Mouse (Mus musculus): ENCODE data around the gene Ttc32. TPM values are rescaled to one million over a fixed set of nuclear protein-coding genes. Genes with fewer than 3 reads are reported as not detected.

Gene Ttc32
- total and polyA plus RNA-seq, 3 experiments: 11.5 to 28.8 (median 11.7) TPM

DNA sequence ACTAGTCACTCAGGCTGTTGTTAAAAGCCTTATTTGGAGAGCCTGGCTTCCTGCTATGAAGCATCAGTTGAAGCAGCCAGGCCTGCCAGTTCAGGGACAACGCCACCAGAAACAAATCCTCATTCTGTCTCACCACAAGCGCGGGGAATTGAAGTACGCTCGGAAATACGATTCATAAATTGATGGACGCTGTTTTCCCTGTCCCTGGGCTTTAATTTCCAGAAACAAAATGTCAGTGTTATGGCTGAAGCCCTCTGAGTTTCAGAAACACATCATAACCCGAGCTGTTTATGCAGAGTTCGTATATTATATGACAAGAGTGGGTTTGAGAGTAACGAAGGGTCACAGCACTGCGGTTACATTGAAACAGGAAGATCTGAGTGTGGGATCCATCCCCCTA, 25.5 kb downstream of the Ttc32 start:
- dilution Hi-C loops (cut with MboI; ENCODE audit: extremely low pct_ligation_motif_present, extremely low pct_unique_long_range_greater_than_20kb, low sequenced_read_pairs) (no loop called here), in situ Hi-C loops (cut with MboI; ENCODE audit: low pct_ligation_motif_present, low pct_unique_long_range_greater_than_20kb, low sequenced_read_pairs) (no loop called here)
- peaks cover 2 to 18% of the 10 kb centered on the region in 2 experiments; a peak in 2 of 4 replicates for H3K4me1 ChIP-seq (ENCODE audit: control insufficient read depth in 1 of 2, insufficient read depth in 2 of 2)
- H3K4me3 ChIP-seq (replicated peaks in 1 of 3; ENCODE audit: low read depth in 2 of 3, low read length in 2 of 3, poor library complexity in 1 of 3): no peak overlapping the region
- H3K27me3 ChIP-seq (replicated peaks): no peaks in the 10 kb centered on the region
- no peaks in the 10 kb centered on the region for H3K79me2 ChIP-seq (replicated peaks; ENCODE audit: control insufficient read depth, extremely low read depth, insufficient read depth, poor library complexity, severe bottlenecking)
- H3K27ac ChIP-seq (ENCODE audit: insufficient read depth, low read depth): no peak overlapping the region
- no peak overlapping the region for H3K9ac ChIP-seq (ENCODE audit: insufficient read depth, low read depth)
- no peak overlapping the region for H3K4me2 ChIP-seq (ENCODE audit: insufficient read depth, low read depth, poor library complexity, severe bottlenecking)
- no peak for DNase-seq (ENCODE audit: extremely low read depth)
- no peaks in the 10 kb centered on the region for H3K9me3 ChIP-seq (replicated peaks; ENCODE audit: low read length)
- TF ChIP-seq SMC3 (IDR thresholded peaks at IDR 0.05; ENCODE audit: low read depth, low read length) (no peak), ELF1 (IDR thresholded peaks at IDR 0.05; ENCODE audit: low read depth, low read length) (no peak), MXI1 (IDR thresholded peaks at IDR 0.05; ENCODE audit: low read depth, low read length) (no peak), POLR2A (IDR thresholded peaks at IDR 0.05; ENCODE audit: low read depth, low read length) (no peak), MEF2A (IDR thresholded peaks at IDR 0.05; ENCODE audit: borderline replicate concordance, low read depth, low read length) (no peak), USF2 (conservative IDR thresholded peaks at IDR 0.05; ENCODE audit: low read depth, low read length) (no peak), PAX5 (IDR thresholded peaks at IDR 0.05; ENCODE audit: low read length) (no peak), NRF1 (IDR thresholded peaks at IDR 0.05; ENCODE audit: low read depth, low read length) (no peak), NELFE (IDR thresholded peaks at IDR 0.05; ENCODE audit: low read depth, low read length) (no peak), CHD2 (IDR thresholded peaks at IDR 0.05; ENCODE audit: low read length) (no peak), JUND (conservative IDR thresholded peaks at IDR 0.05; ENCODE audit: low read depth, low read length) (no peak), E2F4 (IDR thresholded peaks at IDR 0.05; ENCODE audit: insufficient replicate concordance, low read depth, low read length) (no peak), GABPA (IDR thresholded peaks at IDR 0.05; ENCODE audit: insufficient replicate concordance, low read depth, low read length) (no peak), SIN3A (IDR thresholded peaks at IDR 0.05; ENCODE audit: low read length) (no peak), ZNF384 (IDR thresholded peaks at IDR 0.05; ENCODE audit: low read depth, low read length) (no peak), BHLHE40 (IDR thresholded peaks at IDR 0.05; ENCODE audit: low read depth, low read length) (no peak), ETS1 (conservative IDR thresholded peaks at IDR 0.05; ENCODE audit: low read depth, low read length) (no peak), ZC3H11A (IDR thresholded peaks at IDR 0.05; ENCODE audit: low read depth, low read length) (no peak)
- no peaks in the 10 kb centered on the region for H3K36me3 ChIP-seq (replicated peaks in 1 of 2; ENCODE audit: control insufficient read depth in 1 of 2, insufficient read depth in 1 of 2, low read length in 1 of 2)

- no peak overlapping the region for H3K27ac ChIP-seq (ENCODE audit: insufficient read depth, low read depth)
- no peaks in the 10 kb centered on the region for H3K79me2 ChIP-seq (replicated peaks; ENCODE audit: control insufficient read depth, extremely low read depth, insufficient read depth, poor library complexity, severe bottlenecking)
- no peaks in the 10 kb centered on the region for H3K36me3 ChIP-seq (replicated peaks in 1 of 2; ENCODE audit: control insufficient read depth in 1 of 2, insufficient read depth in 1 of 2, low read length in 1 of 2)
- TF ChIP-seq HCFC1 (IDR thresholded peaks at IDR 0.05; ENCODE audit: low read depth, low read length) (no peak), CHD2 (IDR thresholded peaks at IDR 0.05; ENCODE audit: low read length) (no peak), RAD21 (IDR thresholded peaks at IDR 0.05; ENCODE audit: low read depth, low read length) (no peak), CTCF (conservative IDR thresholded peaks at IDR 0.05 in 1 of 2, IDR thresholded peaks at IDR 0.05 in 1 of 2; ENCODE audit: low read depth in 2 of 2, low read length in 2 of 2) (no peak), USF1 (IDR thresholded peaks at IDR 0.05; ENCODE audit: low read depth, low read length) (no peak), JUND (conservative IDR thresholded peaks at IDR 0.05; ENCODE audit: low read depth, low read length) (no peak), E2F4 (IDR thresholded peaks at IDR 0.05; ENCODE audit: insufficient replicate concordance, low read depth, low read length) (no peak), PAX5 (IDR thresholded peaks at IDR 0.05; ENCODE audit: low read length) (no peak), MXI1 (IDR thresholded peaks at IDR 0.05; ENCODE audit: low read depth, low read length) (no peak), RCOR1 (conservative IDR thresholded peaks at IDR 0.05; ENCODE audit: low read depth, low read length) (no peak), JUN (IDR thresholded peaks at IDR 0.05; ENCODE audit: insufficient read depth, low read depth, low read length) (no peak), ZNF384 (IDR thresholded peaks at IDR 0.05; ENCODE audit: low read depth, low read length) (no peak)
- no peak overlapping the region for H3K9ac ChIP-seq (ENCODE audit: insufficient read depth, low read depth)
- DNase-seq (ENCODE audit: extremely low read depth): no peak
- no peaks in the 10 kb centered on the region for H3K9me3 ChIP-seq (replicated peaks; ENCODE audit: low read length)
- dilution Hi-C loops (cut with MboI; ENCODE audit: extremely low pct_ligation_motif_present, extremely low pct_unique_long_range_greater_than_20kb, low sequenced_read_pairs): no loop called here
- in situ Hi-C loops (cut with MboI; ENCODE audit: low pct_ligation_motif_present, low pct_unique_long_range_greater_than_20kb, low sequenced_read_pairs): no loop called here
- no peak overlapping the region for H3K4me3 ChIP-seq (replicated peaks in 1 of 3; ENCODE audit: low read depth in 2 of 3, low read length in 2 of 3, poor library complexity in 1 of 3)
- no peak overlapping the region for H3K4me2 ChIP-seq (ENCODE audit: insufficient read depth, low read depth, poor library complexity, severe bottlenecking)
- H3K27me3 ChIP-seq (replicated peaks): no peaks in the 10 kb centered on the region
- H3K4me1 ChIP-seq (ENCODE audit: control insufficient read depth in 1 of 2, insufficient read depth in 2 of 2): no peaks in the 10 kb centered on the region
These were observed 29.7 kb downstream of the Ttc32 start for GRCm38 (mm10) chr12:9059502-9059901.

Data from CH12.LX (cell line).